Mouse (Mus musculus): ENCODE data around the gene Ank.

GRCm38 (mm10) chr15:27576886-27577285 is 110.4 kb downstream of the Ank start:
- TF ChIP-seq POLR2A (IDR thresholded peaks at IDR 0.05; ENCODE audit: control insufficient read depth, extremely low read depth, insufficient read depth, low read length, poor library complexity) (no peak), CTCF (IDR thresholded peaks at IDR 0.05; ENCODE audit: borderline replicate concordance, control insufficient read depth, extremely low read depth, insufficient read depth, low read length, poor library complexity) (no peak)
